Mouse (Mus musculus) limb, embryonic 14.5 days (tissue): ENCODE results near the gene Inpp5f. TPM values are rescaled to one million over a fixed set of nuclear protein-coding genes. Genes with fewer than 3 reads are reported as not detected.

Source experiments
- ATAC-seq: fragments of 200-750 bp; cut with Nextera tagmentation; 2 replicates; pipeline ENCODE4 v1.8.0; 2017; ENCODE audit warnings: low read depth, moderate number of reproducible peaks, moderate TSS enrichment; ENCODE audit not compliant: low FRiP score
- DNase-seq: peaks from one replicate; pipeline ENCODE4 v3.0.0-alpha.2; 2015; ENCODE audit warnings: low spot score
- H3K27ac ChIP-seq: fragments of 300-500 bp; sonication (generic); replicated peaks from 2 replicates; pipeline ENCODE4 v1.5.1; 2014; ENCODE audit warnings: low read depth, mild to moderate bottlenecking, low read length, moderate library complexity, mixed read lengths
- H3K27me3 ChIP-seq: fragments of 300-500 bp; sonication (generic); 2 replicates; pipeline ENCODE4 v1.6.1; 2014; ENCODE audit warnings: low read length, mixed read lengths; ENCODE audit not compliant: control insufficient read depth, insufficient read depth
- H3K36me3 ChIP-seq: fragments of 300-500 bp; sonication (generic); 2 replicates; pipeline ENCODE4 v1.6.1; 2014; ENCODE audit warnings: mild to moderate bottlenecking, low read length, moderate library complexity, mixed read lengths; ENCODE audit not compliant: control insufficient read depth, insufficient read depth
- H3K4me1 ChIP-seq: fragments of 300-500 bp; sonication (generic); 2 replicates; pipeline ENCODE4 v1.6.1; 2014; ENCODE audit warnings: antibody characterized with exemption, low read length, mixed read lengths; ENCODE audit not compliant: control insufficient read depth, insufficient read depth
- H3K4me2 ChIP-seq: fragments of 300-500 bp; sonication (generic); replicated peaks from 2 replicates; pipeline ENCODE4 v1.6.1; 2014; ENCODE audit warnings: low read depth, mild to moderate bottlenecking, low read length, moderate library complexity; ENCODE audit not compliant: severe bottlenecking
- H3K4me3 ChIP-seq: fragments of 300-500 bp; sonication (generic); replicated peaks from 2 replicates; pipeline ENCODE4 v1.5.1; 2014; ENCODE audit warnings: low read length
- H3K9ac ChIP-seq: fragments of 300-500 bp; sonication (generic); 2 replicates; pipeline ENCODE4 v1.6.1; 2014; ENCODE audit warnings: mild to moderate bottlenecking, low read depth, low read length, moderate library complexity; ENCODE audit not compliant: severe bottlenecking
- H3K9me3 ChIP-seq: fragments of 300-500 bp; sonication (generic); 2 replicates; pipeline ENCODE4 v1.6.1; 2016; ENCODE audit warnings: low read length; ENCODE audit not compliant: control insufficient read depth
- POLR2A ChIP-seq: fragments of 200-500 bp; IDR thresholded peaks from 2 replicates; pipeline ENCODE4 v1.8.0; 2012; ENCODE audit warnings: inconsistent platforms, mild to moderate bottlenecking, moderate library complexity, borderline replicate concordance; ENCODE audit not compliant: insufficient read depth, insufficient read length; ENCODE audit errors: extremely low read depth
- WGBS: fragments of 180-500 bp; shearing (Covaris S2); extraction: QIAGEN DNeasy Blood & Tissue Kit; methylation state at CpG from one replicate; pipeline ENCODE4 v1.1.7; 2014; 5-methylcytosine and 5-hydroxymethylcytosine counted together
- polyA plus RNA-seq, 2 experiments: library from polyadenylated mRNA; depleted of rRNA in 1 of 2; stranded (reverse) in 1 of 2; unstranded in 1 of 2; fragments of >200 nt; fragmentation: Nextera tagmentation in 1 of 2; extraction: Ambion mirVana in 1 of 2; gene quantifications; 2 replicates each; pipeline versions ENCODE4 v1.2.1 to v1.2.3; 2012 to 2014

The Inpp5f gene
- polyA plus RNA-seq, 2 experiments = 10.9 to 20.2 TPM

- WGBS = 1% methylated on average over 15 of the region's 15 CpGs
- peak overlapping the region; percentile 96 for H3K9ac ChIP-seq
- no peak for DNase-seq
Measured at GRCm38 (mm10) chr7:128739116-128739461, 128.0 kb downstream of the Inpp5f start.

GRCm38 (mm10) chr7:128739462-128740277 is 128.5 kb downstream of the Inpp5f start:
- Histone ChIP-seq H3K36me3 (0 out of 2 replicates have a peak, but pooled peaks cover 5% of the 10 kb centered on the region), H3K4me3 (peak overlapping the region; percentile 98), H3K4me1 (peaks cover 13% of the 10 kb centered on the region), H3K27ac (peak overlapping the region; percentile 82), H3K9ac (peak overlapping the region; percentile 96), H3K9me3 (no peaks in the 10 kb centered on the region; the same call in 1 of the 2 replicates), H3K27me3 (no peaks in the 10 kb centered on the region), H3K4me2 (peak overlapping the region; percentile 66)
- peak; percentile 12 for DNase-seq
- WGBS = under 1% methylated on average over 38 of the region's 80 CpGs
- no peak for TF ChIP-seq POLR2A
- ATAC-seq = peak; percentile 18

More at GRCm38 (mm10) chr7:128739116-128739461, 128.0 kb downstream of the Inpp5f start:
- Histone ChIP-seq H3K4me2 (peak overlapping the region; percentile 66), H3K4me1 (peaks cover 11% of the 10 kb centered on the region), H3K9me3 (no peaks in the 10 kb centered on the region; the same call in 1 of the 2 replicates), H3K27ac (no peak overlapping the region), H3K4me3 (peak overlapping the region; percentile 98), H3K27me3 (no peaks in the 10 kb centered on the region), H3K36me3 (peaks cover 7% of the 10 kb centered on the region; the same call in 1 of the 2 replicates)
- no peak for ATAC-seq
- TF ChIP-seq POLR2A = no peak

GRCm38 (mm10) chr7:128740334-128740733 is 129.2 kb downstream of the Inpp5f start, which contains the start of gene Mcmbp:
Gene Mcmbp, minus strand, starts transcription at chr7:128740495.
- H3K27me3 ChIP-seq = no peaks in the 10 kb centered on the region
- peaks cover 13% of the 10 kb centered on the region for H3K4me1 ChIP-seq
- WGBS = 6% methylated on average over 28 of the region's 35 CpGs
- peak; percentile 96 for DNase-seq
- H3K9ac ChIP-seq = peak within 1 kb of the TSS; percentile 96
- ATAC-seq = peak; percentile 87
- H3K4me2 ChIP-seq = peak within 1 kb of the TSS; percentile 66
- H3K36me3 ChIP-seq = 0 out of 2 replicates have a peak, but pooled peaks cover 3% of the 10 kb centered on the region
- no peaks in the 10 kb centered on the region for H3K9me3 ChIP-seq
- peak within 1 kb of the TSS; percentile 98 for H3K4me3 ChIP-seq
- TF ChIP-seq POLR2A = peak; percentile 65; the same call in 1 of the 2 replicates
- peak within 1 kb of the TSS; percentile 82 for H3K27ac ChIP-seq

GRCm38 (mm10) chr7:128743898-128744297 is 132.8 kb downstream of the Inpp5f start:
- TF ChIP-seq POLR2A = no peak
- peak overlapping the region; percentile 97; the same call in 1 of the 2 replicates for H3K4me3 ChIP-seq
- no peak for ATAC-seq
- H3K4me1 ChIP-seq = peaks cover 18% of the 10 kb centered on the region
- DNase-seq = no peak
- no peak overlapping the region for H3K9ac ChIP-seq
- H3K27me3 ChIP-seq = no peaks in the 10 kb centered on the region
- H3K27ac ChIP-seq = no peak overlapping the region
- peaks cover 7% of the 10 kb centered on the region for H3K36me3 ChIP-seq
- WGBS = 62% methylated on average over 2 of the region's 2 CpGs
- peak overlapping the region; percentile 52 for H3K4me2 ChIP-seq
- no peaks in the 10 kb centered on the region for H3K9me3 ChIP-seq

GRCm38 (mm10) chr7:128744684-128745485 is 133.8 kb downstream of the Inpp5f start, which contains the start of gene Sec23ip:
Gene Sec23ip, plus strand, starts transcription at chr7:128744943.
- Histone ChIP-seq H3K4me3 (peak within 1 kb of the TSS; percentile 97), H3K4me1 (peaks cover 15% of the 10 kb centered on the region), H3K4me2 (peak within 1 kb of the TSS; percentile 52), H3K27me3 (no peaks in the 10 kb centered on the region), H3K9me3 (no peaks in the 10 kb centered on the region), H3K9ac (peak within 1 kb of the TSS; percentile 90), H3K36me3 (peaks cover 9% of the 10 kb centered on the region), H3K27ac (peak within 1 kb of the TSS; percentile 61; the same call in 1 of the 2 replicates)
- under 1% methylated on average over 53 of the region's 55 CpGs for WGBS
- peak; percentile 87; the same call in 1 of the 2 replicates for TF ChIP-seq POLR2A
- DNase-seq (peak; percentile 97), ATAC-seq (peak; percentile 91)

Other genes with a start within 250 kb of the Inpp5f start
- 9.7 and 13.6 TPM in 2 replicates for gene Rgs10, start 192.6 kb upstream of the Inpp5f start, polyA plus RNA-seq (2012; rRNA removed)
- 17.2 and 17.7 TPM in 2 replicates for gene Rgs10, start 192.6 kb upstream of the Inpp5f start, polyA plus RNA-seq (2014; fragmentation: Nextera tagmentation; extraction: Ambion mirVana)
- 191 and 204 TPM in 2 replicates for gene Tial1, start 149.6 kb upstream of the Inpp5f start, polyA plus RNA-seq (2012; rRNA removed)
- 42.6 and 43.5 TPM in 2 replicates for gene Tial1, start 149.6 kb upstream of the Inpp5f start, polyA plus RNA-seq (2014; fragmentation: Nextera tagmentation; extraction: Ambion mirVana)
- 22.2 and 27.8 TPM in 2 replicates for gene Bag3, start 87.7 kb upstream of the Inpp5f start, polyA plus RNA-seq (2012; rRNA removed)
- gene Bag3, start 87.7 kb upstream of the Inpp5f start, polyA plus RNA-seq (2014; fragmentation: Nextera tagmentation; extraction: Ambion mirVana) = 18.0 and 18.7 TPM in 2 replicates
- gene Mcmbp, start 129.2 kb downstream of the Inpp5f start, polyA plus RNA-seq (2012; rRNA removed) = 45.2 and 51.1 TPM in 2 replicates
- gene Mcmbp, start 129.2 kb downstream of the Inpp5f start, polyA plus RNA-seq (2014; fragmentation: Nextera tagmentation; extraction: Ambion mirVana) = 62.4 and 70.5 TPM in 2 replicates
- 31.7 and 33.6 TPM in 2 replicates for gene Sec23ip, start 133.6 kb downstream of the Inpp5f start, polyA plus RNA-seq (2012; rRNA removed)
- 37.0 and 37.8 TPM in 2 replicates for gene Sec23ip, start 133.6 kb downstream of the Inpp5f start, polyA plus RNA-seq (2014; fragmentation: Nextera tagmentation; extraction: Ambion mirVana)